Mouse (Mus musculus) mouse embryonic stem cell (cell line): ENCODE measurements around the gene Ebf1.
"Not testable (repeated sequence)": the region's sequence is repeated elsewhere in the genome, so short reads cannot be mapped to it uniquely, and the experiment has no call there.

Experiments used
- in situ Hi-C, 2 experiments: fragments of 300-500 bp; cut with MboI; formaldehyde crosslinking; loops; 1 replicate in 1 of 2; 3 replicates in 1 of 2; pipeline ENCODE4 v1.14.3; 2019 to 2020; ENCODE audit warnings: low sequenced_read_pairs in 2 of 2, low pct_unique_long_range_greater_than_20kb in 1 of 2, mixed read lengths in 1 of 2; ENCODE audit not compliant: unreplicated experiment in 1 of 2

Ebf1 gene

GRCm38 (mm10) chr11:44616788-44617712 lies at the start of gene Ebf1:
Gene Ebf1 (plus strand): TSS chr11:44617317.
- in situ Hi-C loops: loop anchor here (5.0 to 25.0 kb wide), 3 partner anchors 248 to 1020 kb away; no protein-coding TSS in a partner anchor

GRCm38 (mm10) chr11:44570336-44570735 lies 46.8 kb upstream of the Ebf1 start:
- in situ Hi-C loops: not testable (repeated sequence)

DNA sequence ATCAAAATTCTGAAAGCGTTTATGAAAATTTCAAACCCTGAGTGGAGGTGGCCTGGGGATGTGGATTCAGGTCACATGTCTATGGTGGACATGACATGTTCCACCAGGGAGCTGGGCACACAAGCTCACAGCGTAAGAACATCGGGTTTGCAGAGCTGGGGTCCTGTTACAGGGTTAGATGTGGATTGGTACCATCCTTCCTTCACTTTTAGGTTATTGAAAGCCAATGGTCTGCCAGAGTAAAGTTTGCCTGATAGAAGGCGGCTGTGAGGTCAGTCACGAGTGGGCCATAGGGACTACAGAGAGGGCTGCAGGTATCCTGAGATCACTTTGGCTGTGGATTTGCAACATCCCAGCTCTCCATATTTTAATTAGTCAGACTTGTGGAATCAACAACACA lies 44.3 kb upstream of the Ebf1 start:
- in situ Hi-C loops: no loop called here

DNA sequence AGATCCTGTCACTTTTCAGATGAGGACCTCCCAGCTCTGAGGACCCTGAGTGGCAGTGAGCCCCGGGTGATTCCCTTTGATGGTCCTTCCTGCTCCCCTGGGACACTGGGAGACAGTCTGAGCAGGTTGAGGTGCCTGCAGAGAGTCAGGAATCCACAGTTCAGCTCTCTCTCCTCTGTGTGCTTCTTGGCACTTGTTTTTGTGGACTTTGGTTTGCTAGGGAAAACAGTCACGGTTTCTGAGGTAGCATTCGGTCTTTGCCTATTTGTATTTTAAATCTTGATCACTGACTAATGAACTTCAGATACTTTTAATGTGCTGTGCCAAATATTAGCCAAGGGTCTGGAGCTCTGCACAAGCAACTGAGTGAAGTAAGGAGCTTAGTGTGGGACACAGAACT lies 43.7 kb upstream of the Ebf1 start:
- in situ Hi-C loops: no loop called here

DNA sequence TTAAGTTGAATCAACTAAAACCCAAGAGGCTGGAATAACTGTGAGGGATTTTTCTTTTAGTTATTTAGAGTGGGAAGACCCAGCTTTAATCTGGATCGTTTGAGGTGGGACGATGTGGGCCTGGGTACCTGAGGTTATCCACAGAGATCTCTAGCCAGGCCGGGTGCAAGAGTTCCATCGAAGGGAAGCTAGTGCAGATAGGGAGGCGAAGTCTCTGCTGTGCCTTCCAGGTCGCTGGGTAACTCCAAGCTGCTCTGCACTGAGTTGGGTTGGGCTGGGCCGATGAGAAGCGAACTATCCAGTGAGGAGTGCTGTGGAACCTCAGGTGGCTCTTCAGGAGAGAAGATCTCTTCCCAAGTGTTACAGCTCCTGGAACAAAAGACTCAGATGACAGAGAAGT lies 42.7 kb upstream of the Ebf1 start:
- in situ Hi-C loops: no loop called here

- in situ Hi-C loops: no loop called here
Observed at GRCm38 (mm10) chr11:44574820-44575219, 42.3 kb upstream of the Ebf1 start.

GRCm38 (mm10) chr11:44577911-44578310 lies 39.2 kb upstream of the Ebf1 start:
- in situ Hi-C loops: no loop called here

DNA sequence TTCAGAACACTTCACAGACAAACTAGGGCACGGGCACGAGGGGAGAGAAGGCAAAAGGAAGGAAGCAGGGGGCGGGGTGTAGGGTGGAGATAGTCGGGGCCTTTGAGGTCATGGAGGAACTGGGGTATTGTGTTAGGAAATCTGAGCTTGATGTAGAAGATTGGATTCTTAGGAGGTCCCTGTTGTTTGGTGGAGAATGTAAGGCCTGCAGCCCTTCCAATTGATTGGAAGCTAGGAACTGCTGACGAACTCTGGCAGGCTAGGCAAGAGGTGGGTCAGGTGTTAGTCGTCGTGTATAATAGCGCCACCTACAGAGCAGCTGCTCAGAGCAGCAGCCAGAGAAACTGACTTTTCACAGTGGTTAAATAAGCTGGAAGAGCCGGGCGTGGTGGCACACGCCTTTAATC lies 35.8 kb upstream of the Ebf1 start:
- in situ Hi-C loops: no loop called here

- in situ Hi-C loops: no loop called here
Observed at GRCm38 (mm10) chr11:44586047-44586696, 30.9 kb upstream of the Ebf1 start.

DNA sequence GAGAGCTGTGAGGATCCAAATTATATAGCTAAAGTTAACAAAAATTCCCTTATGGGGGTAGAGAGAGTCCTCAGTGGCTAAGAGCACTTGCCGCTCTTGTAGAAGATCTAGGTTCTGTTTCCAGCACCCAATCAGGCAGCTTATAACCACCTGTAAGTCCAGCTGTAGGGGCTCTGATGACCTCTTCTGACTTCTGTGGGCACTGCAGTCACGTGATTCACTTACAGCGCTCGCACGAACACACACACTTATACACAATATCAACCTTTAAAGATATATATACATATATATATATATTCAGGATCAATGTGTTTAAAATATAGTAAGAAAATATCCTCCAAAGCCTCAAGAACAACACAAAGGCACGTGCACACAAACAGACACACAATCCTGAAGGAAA lies 24.1 kb upstream of the Ebf1 start:
- in situ Hi-C loops: loop anchor here in 1 of 2 experiments (10.0 kb wide), 2 partner anchors 942 to 1052 kb away; no protein-coding TSS in a partner anchor

DNA sequence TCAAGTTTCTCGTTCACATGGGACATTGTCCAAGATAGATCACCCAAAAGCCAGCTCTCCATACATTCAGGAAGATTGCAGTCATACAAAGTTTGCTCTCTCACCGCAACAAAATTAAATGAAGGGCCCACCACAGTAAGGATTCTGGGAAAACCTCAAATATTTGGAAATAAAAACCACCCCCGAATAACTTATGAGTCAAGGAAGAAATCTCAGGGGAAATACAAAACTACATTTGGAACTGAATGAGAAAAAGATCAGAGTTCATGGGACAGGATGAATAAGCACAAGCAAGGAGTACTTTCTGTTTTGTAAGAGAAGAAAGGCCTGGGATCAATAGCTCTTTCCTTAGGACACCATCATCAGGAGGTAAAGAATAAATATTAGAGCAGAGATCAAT lies 22.3 kb upstream of the Ebf1 start:
- in situ Hi-C loops: loop anchor here in 1 of 2 experiments (10.0 kb wide), 2 partner anchors 940 to 1050 kb away; no protein-coding TSS in a partner anchor

GRCm38 (mm10) chr11:44606881-44607280 lies 10.2 kb upstream of the Ebf1 start:
- in situ Hi-C loops: loop anchor here in 1 of 2 experiments (10.0 to 25.0 kb wide), 2 partner anchors 928 to 1030 kb away; no protein-coding TSS in a partner anchor

DNA sequence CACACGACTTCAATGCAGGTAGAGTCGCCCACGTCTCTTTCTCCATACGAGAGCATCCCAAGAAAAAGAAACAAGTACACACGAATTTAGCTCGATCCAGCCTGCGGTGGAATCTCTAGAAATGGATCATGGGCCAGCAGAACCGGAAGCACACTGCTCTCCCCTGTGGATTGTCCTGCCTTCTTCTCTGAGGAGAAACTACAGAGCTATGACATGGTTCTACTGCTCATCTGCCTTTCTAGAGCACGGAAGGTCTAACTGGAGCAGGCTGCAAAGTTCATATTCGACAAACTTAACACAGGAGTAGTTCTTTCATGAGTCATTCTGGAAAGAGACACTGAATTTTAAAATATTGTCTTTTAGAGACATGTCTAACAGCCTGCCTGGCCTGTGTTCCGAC lies 8.5 kb upstream of the Ebf1 start:
- in situ Hi-C loops: loop anchor here in 1 of 2 experiments (10.0 to 25.0 kb wide), 2 partner anchors 926 to 1029 kb away; no protein-coding TSS in a partner anchor

DNA sequence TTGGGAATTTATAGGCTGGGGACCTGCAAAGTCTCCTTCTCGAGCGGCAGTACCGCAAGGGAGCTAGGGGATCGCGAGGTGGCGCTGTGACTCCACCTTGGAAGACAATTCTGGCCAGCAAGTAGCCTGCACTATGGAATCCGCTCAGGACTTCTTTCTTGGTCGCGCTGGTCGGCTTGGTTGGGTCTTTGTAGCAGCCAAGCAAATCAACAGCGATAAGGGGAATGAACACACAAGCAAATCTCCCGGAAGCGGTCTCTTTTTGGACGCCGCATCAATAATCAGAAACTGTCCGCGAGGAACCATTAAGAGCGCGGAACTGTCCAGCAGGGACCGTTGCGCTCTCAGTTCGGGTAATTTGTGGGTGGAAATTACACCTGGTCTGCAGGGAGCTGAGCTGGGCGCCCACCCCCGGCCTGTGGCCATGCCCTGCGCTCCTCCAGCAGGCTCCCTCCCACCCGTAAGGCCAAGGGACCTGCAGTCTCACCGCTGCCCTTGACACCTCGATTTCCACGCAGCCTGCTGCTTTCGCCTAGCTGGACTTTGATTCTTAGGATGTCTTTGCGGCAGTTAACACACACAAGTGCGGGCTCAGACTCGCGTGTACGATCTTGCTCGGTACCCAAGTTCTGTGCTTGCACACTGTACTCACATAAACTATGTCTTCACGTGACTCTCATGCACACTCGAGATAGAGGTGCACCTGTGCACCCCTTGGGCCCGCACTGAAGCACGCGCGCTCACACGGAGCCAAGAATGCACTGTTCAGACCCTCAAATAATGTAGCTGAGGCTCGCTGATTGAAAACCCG lies 5.9 kb upstream of the Ebf1 start:
- in situ Hi-C loops: loop anchor here (5.0 to 25.0 kb wide), 3 partner anchors 254 to 1026 kb away; no protein-coding TSS in a partner anchor

DNA sequence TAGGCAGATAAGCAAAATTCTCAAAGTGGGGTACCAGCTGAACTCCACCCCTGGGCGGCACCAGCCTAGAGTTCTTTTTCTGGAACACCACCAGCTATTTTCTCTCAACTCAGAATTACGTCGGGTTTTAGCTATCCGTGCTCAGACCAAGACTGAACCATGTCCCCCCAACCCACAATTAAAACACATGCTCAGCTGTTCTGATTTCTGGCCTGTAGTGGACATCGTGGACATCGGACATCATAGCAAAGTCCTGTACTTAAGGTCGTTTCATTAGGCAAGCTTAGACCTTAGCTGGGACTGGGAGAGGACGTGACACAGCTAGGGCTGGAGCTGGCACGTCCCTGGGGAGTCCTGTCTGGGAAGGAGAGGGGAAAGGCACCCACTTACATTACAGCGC lies 5.0 kb upstream of the Ebf1 start:
- in situ Hi-C loops: loop anchor here (5.0 to 25.0 kb wide), 3 partner anchors 253 to 1025 kb away; no protein-coding TSS in a partner anchor

DNA sequence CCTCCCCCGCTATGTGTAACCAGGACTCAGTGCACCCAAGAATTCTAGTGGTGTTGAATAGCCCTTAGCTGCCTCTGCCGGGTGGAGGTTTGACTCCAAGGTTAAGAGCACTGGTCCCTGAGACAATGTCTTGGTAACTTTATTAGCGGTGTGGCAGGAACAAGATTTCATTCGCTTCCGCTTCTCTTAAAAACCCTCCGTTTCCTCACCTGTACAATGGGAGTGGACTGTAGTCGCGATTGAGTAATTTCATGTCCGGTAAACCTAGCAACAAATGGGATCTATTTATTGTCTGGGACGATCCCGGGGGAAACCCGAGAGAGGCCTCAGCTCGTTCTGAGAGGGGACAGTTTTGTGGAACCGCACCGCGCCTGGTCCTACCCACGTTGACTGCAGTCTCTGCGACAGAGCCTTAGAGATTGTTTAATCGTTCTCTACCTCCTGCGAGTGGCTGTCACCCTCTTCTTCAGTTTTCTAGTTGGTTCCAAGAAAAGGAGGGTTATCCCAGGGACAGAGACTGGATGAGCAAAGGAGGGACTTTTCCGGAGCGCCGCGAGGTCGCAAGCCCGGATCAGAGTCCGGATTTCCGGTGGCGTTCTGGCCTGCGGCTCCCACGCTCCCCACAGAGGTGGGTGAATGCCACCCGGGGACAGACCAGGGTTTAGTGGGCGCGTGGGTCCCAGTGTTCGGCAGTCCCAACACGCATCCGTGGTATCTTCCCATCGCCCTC lies 4.3 kb upstream of the Ebf1 start:
- in situ Hi-C loops: loop anchor here (5.0 to 25.0 kb wide), 3 partner anchors 252 to 1024 kb away; no protein-coding TSS in a partner anchor

- in situ Hi-C loops: loop anchor here (5.0 to 25.0 kb wide), 3 partner anchors 251 to 1024 kb away; no protein-coding TSS in a partner anchor
Observed at GRCm38 (mm10) chr11:44613411-44614180, 3.5 kb upstream of the Ebf1 start.
